Mouse (Mus musculus) lung, postnatal 0 days (tissue): ENCODE results near the gene Parvb.

Experiments
- CTCF ChIP-seq: IDR thresholded peaks from 2 replicates; pipeline ENCODE4 v1.5.1; 2016; ENCODE audit warnings: antibody characterized with exemption, mild to moderate bottlenecking
- EP300 ChIP-seq: IDR thresholded peaks from 2 replicates; pipeline ENCODE4 v1.6.1; 2016; ENCODE audit warnings: antibody characterized with exemption, mild to moderate bottlenecking, control low read depth

GRCm38 (mm10) chr15:84238552-84238951 is 6.7 kb downstream of the Parvb start:
- TF ChIP-seq CTCF (no peak), EP300 (no peak)
